Mouse (Mus musculus): ENCODE measurements around the gene Setx.

DNA sequence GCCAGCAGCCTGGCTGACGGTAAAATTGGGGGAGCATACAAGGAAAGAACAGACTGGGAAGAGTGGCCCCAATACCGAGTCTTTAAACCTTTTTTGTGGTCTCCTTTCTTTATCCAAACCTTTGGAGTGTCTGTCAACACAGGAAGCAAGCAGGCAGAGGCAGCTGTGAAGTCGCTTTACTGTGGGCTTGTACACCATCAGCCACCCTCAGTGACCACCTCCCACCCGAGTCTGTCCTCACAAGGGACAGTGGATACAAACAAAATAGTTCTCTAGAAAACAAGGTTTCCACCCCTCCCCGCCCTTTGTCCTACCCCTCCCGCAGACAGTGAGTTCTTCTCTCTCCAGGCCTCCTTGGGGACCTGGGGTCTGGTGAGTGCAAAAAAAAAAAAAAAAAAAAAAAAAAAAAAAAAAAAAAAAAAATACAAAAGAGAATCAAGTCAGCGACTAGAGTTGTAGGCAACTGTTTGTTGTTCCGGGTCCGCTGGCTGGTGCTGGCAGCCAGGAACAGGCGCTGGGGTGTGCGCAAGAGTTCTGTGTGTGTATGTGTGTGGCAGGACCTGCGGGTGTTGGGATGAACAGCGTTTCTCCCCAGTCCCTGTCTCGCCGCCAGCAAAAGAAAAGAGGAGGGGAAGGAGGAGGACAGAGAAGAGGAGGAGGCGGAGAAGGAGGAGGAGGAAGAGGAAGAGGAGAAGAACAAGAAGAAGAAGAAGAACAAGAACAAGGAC is 70.0 kb downstream of the Setx start:
- TF ChIP-seq POLR2A (IDR thresholded peaks at IDR 0.05; ENCODE audit: insufficient read length, low read depth) (no peak), TCF12 (IDR thresholded peaks at IDR 0.05; ENCODE audit: insufficient read depth, poor library complexity, severe bottlenecking) (no peak), MYOG (IDR thresholded peaks at IDR 0.05; ENCODE audit: control insufficient read depth in 1 of 3, insufficient read depth in 1 of 3, insufficient read length in 2 of 3, low read depth in 2 of 3) (no peak), E2F4 (IDR thresholded peaks at IDR 0.05; ENCODE audit: insufficient read depth) (no peak), SRF (IDR thresholded peaks at IDR 0.05; ENCODE audit: control insufficient read depth, insufficient read length, low read depth) (no peak), MAX (IDR thresholded peaks at IDR 0.05; ENCODE audit: low read depth) (no peak), USF1 (IDR thresholded peaks at IDR 0.05; ENCODE audit: low read depth) (no peak), MYOD1 (IDR thresholded peaks at IDR 0.05; ENCODE audit: control insufficient read depth in 1 of 3, insufficient read length in 2 of 3, low read depth in 2 of 3) (no peak), POLR2AphosphoS2 (IDR thresholded peaks at IDR 0.05; ENCODE audit: insufficient read length, low read depth) (no peak)
